Mouse (Mus musculus) G1E (cell line): ENCODE results near the gene Cep44.

ENCODE experiments used
- CTCF ChIP-seq: IDR thresholded peaks from 2 replicates; pipeline ENCODE4 v1.5.1; 2012; ENCODE audit warnings: low read depth, low read length, inconsistent platforms, mixed read lengths
- GATA1 ChIP-seq: IDR thresholded peaks from 2 replicates; pipeline ENCODE4 v1.6.1; 2012; ENCODE audit warnings: borderline replicate concordance, low read length, inconsistent platforms, mixed read lengths
- POLR2AphosphoS5 ChIP-seq: IDR thresholded peaks from 2 replicates; pipeline ENCODE4 v1.6.1; 2012; ENCODE audit warnings: low read depth, low read length, inconsistent platforms; ENCODE audit not compliant: insufficient replicate concordance

DNA sequence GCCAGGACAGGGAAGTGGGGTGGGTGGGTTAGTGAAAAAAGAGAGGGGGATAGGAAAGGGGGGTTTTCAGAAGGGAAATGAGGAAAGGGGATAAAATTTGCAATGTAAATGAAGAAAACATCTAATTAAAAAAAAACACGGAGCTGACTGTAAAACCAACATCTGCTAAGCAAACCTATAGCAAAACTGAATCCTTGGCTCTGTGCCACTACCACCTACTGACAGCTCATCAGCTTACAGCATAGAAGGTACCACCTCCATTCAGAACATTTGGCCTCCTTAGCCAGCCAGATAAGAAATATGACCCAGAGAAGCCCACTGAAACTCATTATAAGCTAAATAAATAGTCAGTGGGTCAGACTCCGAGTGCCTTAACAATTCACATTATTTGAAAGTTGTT lies 61.4 kb downstream of the Cep44 start:
- TF ChIP-seq GATA1 (no peak), CTCF (no peak), POLR2AphosphoS5 (no peak)
